Mouse (Mus musculus): ENCODE results near the gene Wnt11. TPM values are rescaled to one million over a fixed set of nuclear protein-coding genes. Genes with fewer than 3 reads are reported as not detected.

Wnt11 gene
- 0.41 TPM for polyA plus RNA-seq (2015; fragmentation: Illumina TruSeq; extraction: RNeasy Lipid Tissue Mini Kit (QIAGEN cat#74804); ENCODE audit: insufficient read depth, low replicate concordance)

GRCm38 (mm10) chr7:98834711-98835321 lies at the start of gene Wnt11:
Gene Wnt11, plus strand, starts transcription at chr7:98835112.

Other genes with a start within 250 kb of the Wnt11 start
- gene Emsy, start 178.3 kb upstream of the Wnt11 start, polyA plus RNA-seq (2015; fragmentation: Illumina TruSeq; extraction: RNeasy Lipid Tissue Mini Kit (QIAGEN cat#74804); ENCODE audit: insufficient read depth, low replicate concordance) = 62.1 TPM
- gene Thap12, start 132.0 kb upstream of the Wnt11 start, polyA plus RNA-seq (2015; fragmentation: Illumina TruSeq; extraction: RNeasy Lipid Tissue Mini Kit (QIAGEN cat#74804); ENCODE audit: insufficient read depth, low replicate concordance) = 66.5 TPM